Mouse (Mus musculus): ENCODE results near the gene Prss36.

- TF ChIP-seq POLR2A (IDR thresholded peaks at IDR 0.05; ENCODE audit: borderline replicate concordance, control insufficient read depth, low read depth, low read length) (peak; percentile 87; the same call in 1 of the 2 replicates), CTCF (IDR thresholded peaks at IDR 0.05; ENCODE audit: control insufficient read depth, insufficient read depth, low read length) (no peak)
Observed at GRCm38 (mm10) chr7:127993341-127993977, 46.9 kb upstream of the Prss36 start, which contains the start of gene Pycard.
